Mouse (Mus musculus) thymus, adult 2 months (tissue): ENCODE results near the gene Wnt9b.

ENCODE experiments used
- CTCF ChIP-seq: fragments of 200-500 bp; IDR thresholded peaks from 2 replicates; pipeline ENCODE4 v1.5.1; 2012; ENCODE audit warnings: mild to moderate bottlenecking, control low read depth, low read length, moderate library complexity, borderline replicate concordance; ENCODE audit not compliant: control insufficient read depth, poor library complexity, insufficient read depth; ENCODE audit errors: extremely low read depth
- POLR2A ChIP-seq: fragments of 200-500 bp; IDR thresholded peaks from 2 replicates; pipeline ENCODE4 v1.6.1; 2012; ENCODE audit warnings: mild to moderate bottlenecking, low read length, control low read depth, moderate library complexity; ENCODE audit not compliant: control insufficient read depth, poor library complexity, insufficient read depth; ENCODE audit errors: extremely low read depth

DNA sequence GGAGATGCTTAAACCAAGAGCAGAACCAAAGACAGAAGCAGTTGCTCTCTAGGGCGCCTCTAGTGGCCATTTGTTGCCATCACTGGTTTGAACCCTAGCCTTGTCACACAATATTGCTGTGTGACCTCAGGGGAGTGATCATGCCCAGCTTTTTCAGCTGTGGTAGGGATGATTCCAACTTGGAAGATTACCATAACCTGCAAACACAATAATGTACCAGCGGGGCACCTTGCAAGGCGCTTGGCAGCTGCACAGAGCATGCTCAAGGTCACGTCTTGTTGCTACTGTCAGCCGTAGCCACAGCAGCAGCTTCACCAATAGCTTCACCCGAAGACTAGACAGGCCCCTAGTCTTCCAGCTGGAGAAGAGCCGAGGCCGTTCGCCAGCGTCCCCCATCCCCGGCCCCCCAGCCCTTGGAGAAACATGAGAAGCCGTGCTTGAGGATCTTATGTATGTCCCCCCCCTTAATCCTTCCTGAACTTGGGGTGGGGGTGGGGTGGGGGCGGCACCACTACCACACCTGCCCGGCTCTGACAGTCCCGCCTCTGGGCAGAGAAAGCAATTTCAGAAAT lies 28.1 kb downstream of the Wnt9b start:
- no peak for TF ChIP-seq CTCF
- no peak for TF ChIP-seq POLR2A
